Mouse (Mus musculus) ES-E14 (cell line): Measurements from ENCODE around the gene Dhx16.

Experiments used
- CHD2 ChIP-seq: IDR thresholded peaks from 2 replicates; pipeline ENCODE4 v1.6.1; 2014; ENCODE audit warnings: mild to moderate bottlenecking, low read depth, low read length, inconsistent platforms
- HCFC1 ChIP-seq: IDR thresholded peaks from 2 replicates; pipeline ENCODE4 v1.6.1; 2012; ENCODE audit warnings: low read length, inconsistent platforms, borderline replicate concordance; ENCODE audit not compliant: insufficient read depth
- MAFK ChIP-seq: IDR thresholded peaks from 2 replicates; pipeline ENCODE4 v1.6.1; 2014; ENCODE audit warnings: mild to moderate bottlenecking, low read depth, low read length, inconsistent platforms; ENCODE audit not compliant: insufficient read depth
- ZC3H11A ChIP-seq: IDR thresholded peaks from 2 replicates; pipeline ENCODE4 v1.6.1; 2012; ENCODE audit warnings: low read depth, mild to moderate bottlenecking, inconsistent platforms, low read length, borderline replicate concordance

- TF ChIP-seq CHD2 (no peak), HCFC1 (no peak), ZC3H11A (no peak), MAFK (no peak)
Observed at GRCm38 (mm10) chr17:35835424-35836140, 44.0 kb upstream of the Dhx16 start.
